Mouse (Mus musculus): Measurements from ENCODE around the gene Kcnq5.

DNA sequence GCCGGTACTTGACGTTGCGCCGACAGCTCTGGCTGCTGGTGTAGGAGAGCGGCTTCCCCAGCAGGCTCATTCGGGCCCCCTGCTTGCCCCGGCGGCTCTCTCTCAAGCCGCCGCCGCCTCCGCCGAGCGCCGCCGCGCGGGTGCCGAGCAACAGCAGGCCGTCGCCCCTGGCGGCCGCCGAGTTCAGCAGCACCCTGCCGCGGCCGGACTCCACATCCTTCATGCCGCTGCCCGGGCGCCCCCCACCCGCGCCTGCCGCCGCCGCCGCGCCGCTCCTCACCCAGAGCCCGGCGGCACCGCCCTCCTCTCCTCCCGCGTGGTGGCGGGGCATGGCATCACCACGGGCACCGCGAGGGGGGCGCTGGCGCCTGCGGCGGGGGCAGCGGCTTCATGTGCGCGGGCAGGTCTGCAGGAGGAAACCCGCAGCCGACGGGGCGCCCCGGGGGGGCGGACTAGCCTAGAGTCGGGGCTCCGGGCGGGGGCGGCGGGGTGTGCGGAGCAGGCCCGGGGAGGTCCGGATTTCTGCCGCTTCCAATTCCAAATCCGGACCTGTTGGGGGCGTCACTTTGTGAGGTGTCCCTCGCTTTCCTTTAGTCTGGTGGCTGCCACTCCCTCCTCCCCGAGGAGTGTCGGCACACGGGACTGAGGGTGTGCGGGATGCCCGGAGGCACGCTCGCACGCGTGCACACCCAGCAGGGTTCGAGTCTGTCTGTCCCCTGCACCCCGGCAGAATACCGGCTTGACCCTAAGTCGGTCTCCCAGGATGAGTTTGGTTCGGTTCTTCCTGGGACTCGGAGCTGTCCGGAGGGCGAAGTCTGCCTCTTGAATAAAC is at the start of gene Kcnq5:
- TF ChIP-seq CTCF (conservative IDR thresholded peaks at IDR 0.05 in 1 of 2, IDR thresholded peaks at IDR 0.05 in 1 of 2; ENCODE audit: low read depth in 2 of 2, low read length in 2 of 2) (peak in 1 of 2 experiments; percentile 61; a peak in 2 of 4 replicates), E2F4 (IDR thresholded peaks at IDR 0.05; ENCODE audit: insufficient replicate concordance, low read depth, low read length) (no peak), CHD2 (IDR thresholded peaks at IDR 0.05; ENCODE audit: low read length) (no peak), USF1 (IDR thresholded peaks at IDR 0.05; ENCODE audit: low read depth, low read length) (no peak), GABPA (IDR thresholded peaks at IDR 0.05; ENCODE audit: insufficient replicate concordance, low read depth, low read length) (no peak), ZNF384 (IDR thresholded peaks at IDR 0.05; ENCODE audit: low read depth, low read length) (no peak)
